Mouse (Mus musculus) liver, postnatal 0 days (tissue): Measurements from ENCODE around the gene 2310057M21Rik.

Experiments used
- CTCF ChIP-seq: sonication (generic); IDR thresholded peaks from 2 replicates; pipeline ENCODE4 v1.5.1; 2016; ENCODE audit warnings: antibody characterized with exemption, low read depth
- EP300 ChIP-seq: IDR thresholded peaks from 2 replicates; pipeline ENCODE4 v1.6.1; 2016; ENCODE audit warnings: antibody characterized with exemption, low read depth, mild to moderate bottlenecking

GRCm38 (mm10) chr7:131409988-131410385 lies 47.4 kb upstream of the 2310057M21Rik start:
- TF ChIP-seq EP300 (no peak), CTCF (0 out of 2 replicates have a peak, but pooled peaks have one; percentile 17)
